Mouse (Mus musculus) MEL (cell line): ENCODE data around the gene Mrps18b. TPM values are rescaled to one million over a fixed set of nuclear protein-coding genes. Genes with fewer than 3 reads are reported as not detected.

ENCODE experiments used
- DNase-seq: peaks from one replicate; pipeline ENCODE4 v3.0.0; 2011; ENCODE audit warnings: low read depth, low spot score
- H3K27ac ChIP-seq: 2 replicates; pipeline ENCODE4 v1.5.1; 2012; ENCODE audit warnings: low read depth, mild to moderate bottlenecking, control low read depth, low read length, moderate library complexity; ENCODE audit not compliant: control insufficient read depth
- H3K27me3 ChIP-seq, 2 experiments: fragments of 150-350 bp in 1 of 2; sonication (generic) in 1 of 2; 2 replicates each; pipeline ENCODE4 v1.6.1; 2012; ENCODE audit warnings: low read length in 2 of 2, mild to moderate bottlenecking in 2 of 2, improper control_type of control experiment in 1 of 2, moderate library complexity in 1 of 2; ENCODE audit not compliant: insufficient read depth in 2 of 2, control insufficient read depth in 1 of 2
- H3K36me3 ChIP-seq, 2 experiments: 2 replicates each; pipeline ENCODE4 v1.6.1; 2012 to 2014; ENCODE audit warnings: low read length in 2 of 2, improper control_type of control experiment in 1 of 2, inconsistent platforms in 1 of 2, mild to moderate bottlenecking in 1 of 2; ENCODE audit not compliant: insufficient read depth in 2 of 2, control insufficient read depth in 1 of 2
- H3K4me1 ChIP-seq, 2 experiments: fragments of 150-350 bp in 1 of 2; sonication (generic) in 1 of 2; 2 replicates each; pipeline ENCODE4 v1.6.1; 2012; ENCODE audit warnings: low read length in 2 of 2, improper control_type of control experiment in 1 of 2, mild to moderate bottlenecking in 1 of 2; ENCODE audit not compliant: insufficient read depth in 2 of 2, control insufficient read depth in 1 of 2
- H3K4me3 ChIP-seq, 2 experiments: fragments of 150-350 bp in 1 of 2; sonication (generic) in 1 of 2; 2 replicates each; pipeline ENCODE4 v1.5.1; 2012; ENCODE audit warnings: low read depth in 2 of 2, low read length in 2 of 2, mild to moderate bottlenecking in 2 of 2, moderate library complexity in 2 of 2, control low read depth in 1 of 2, improper control_type of control experiment in 1 of 2; ENCODE audit not compliant: control insufficient read depth in 1 of 2, insufficient read depth in 1 of 2
- H3K79me2 ChIP-seq: 2 replicates; pipeline ENCODE4 v1.6.1; 2012; ENCODE audit warnings: mild to moderate bottlenecking, low read length, moderate library complexity; ENCODE audit not compliant: control insufficient read depth, poor library complexity, insufficient read depth
- H3K9ac ChIP-seq: 2 replicates; pipeline ENCODE4 v1.6.1; 2012; ENCODE audit warnings: low read depth, mild to moderate bottlenecking, control low read depth, low read length, moderate library complexity; ENCODE audit not compliant: control insufficient read depth, poor library complexity, severe bottlenecking
- H3K9me3 ChIP-seq: fragments of 150-350 bp; sonication (generic); replicated peaks from 2 replicates; pipeline ENCODE4 v1.6.1; 2012; ENCODE audit warnings: mild to moderate bottlenecking, low read length, improper control_type of control experiment, moderate library complexity; ENCODE audit not compliant: insufficient read depth
- BHLHE40 ChIP-seq: IDR thresholded peaks from 2 replicates; pipeline ENCODE4 v1.6.1; 2012; ENCODE audit warnings: low read depth, mild to moderate bottlenecking, inconsistent platforms, low read length, improper control_type of control experiment, borderline replicate concordance
- CHD2 ChIP-seq: IDR thresholded peaks from 2 replicates; pipeline ENCODE4 v1.6.1; 2011; ENCODE audit warnings: low read length, improper control_type of control experiment
- CTCF ChIP-seq, 3 experiments: IDR thresholded peaks in 2 of 3; conservative IDR thresholded peaks in 1 of 3; 2 replicates each; pipeline ENCODE4 v1.5.1; 2011 to 2012; ENCODE audit warnings: low read length in 3 of 3, low read depth in 2 of 3, mild to moderate bottlenecking in 2 of 3, improper control_type of control experiment in 1 of 3, inconsistent platforms in 1 of 3, mixed read lengths in 1 of 3, moderate library complexity in 1 of 3; ENCODE audit not compliant: control insufficient read depth in 1 of 3, insufficient read depth in 1 of 3, poor library complexity in 1 of 3, severe bottlenecking in 1 of 3
- EP300 ChIP-seq, 2 experiments: IDR thresholded peaks; 2 replicates each; pipeline ENCODE4 v1.6.1; 2011; ENCODE audit warnings: improper control_type of control experiment in 2 of 2, low read length in 2 of 2, low read depth in 1 of 2, mild to moderate bottlenecking in 1 of 2
- GATA1 ChIP-seq: IDR thresholded peaks from 2 replicates; pipeline ENCODE4 v1.6.1; 2011; ENCODE audit warnings: low read depth, low read length, improper control_type of control experiment
- HCFC1 ChIP-seq: IDR thresholded peaks from 2 replicates; pipeline ENCODE4 v1.6.1; 2012; ENCODE audit warnings: low read depth, mild to moderate bottlenecking, inconsistent platforms, low read length, improper control_type of control experiment, moderate library complexity
- JUND ChIP-seq: IDR thresholded peaks from 2 replicates; pipeline ENCODE4 v1.6.1; 2011; ENCODE audit warnings: low read depth, mild to moderate bottlenecking, improper control_type of control experiment, low read length
- MEF2A ChIP-seq: IDR thresholded peaks from 2 replicates; pipeline ENCODE4 v1.6.1; 2014; ENCODE audit warnings: low read depth, mild to moderate bottlenecking, inconsistent platforms, low read length, improper control_type of control experiment; ENCODE audit not compliant: poor library complexity, insufficient replicate concordance, severe bottlenecking; ENCODE audit errors: extremely low read depth
- MXI1 ChIP-seq: IDR thresholded peaks from 2 replicates; pipeline ENCODE4 v1.6.1; 2011; ENCODE audit warnings: mild to moderate bottlenecking, low read depth, low read length, improper control_type of control experiment
- MYB ChIP-seq: IDR thresholded peaks from 2 replicates; pipeline ENCODE4 v1.6.1; 2011; ENCODE audit warnings: mild to moderate bottlenecking, low read depth, low read length, improper control_type of control experiment
- NELFE ChIP-seq: IDR thresholded peaks from 2 replicates; pipeline ENCODE4 v1.6.1; 2011; ENCODE audit warnings: low read depth, low read length, improper control_type of control experiment
- NRF1 ChIP-seq: IDR thresholded peaks from 2 replicates; pipeline ENCODE4 v1.6.1; 2014; ENCODE audit warnings: low read depth, mild to moderate bottlenecking, inconsistent platforms, low read length, improper control_type of control experiment, moderate library complexity; ENCODE audit not compliant: poor library complexity, insufficient read depth, severe bottlenecking
- POLR2A ChIP-seq, 2 experiments: IDR thresholded peaks; 2 replicates each; pipeline ENCODE4 v1.6.1; 2011 to 2012; ENCODE audit warnings: low read length in 2 of 2, mild to moderate bottlenecking in 2 of 2, control low read depth in 1 of 2, improper control_type of control experiment in 1 of 2, low read depth in 1 of 2, moderate library complexity in 1 of 2; ENCODE audit not compliant: control insufficient read depth in 1 of 2, insufficient read depth in 1 of 2, poor library complexity in 1 of 2
- POLR2AphosphoS2 ChIP-seq: IDR thresholded peaks from 2 replicates; pipeline ENCODE4 v1.6.1; 2011; ENCODE audit warnings: low read length, improper control_type of control experiment
- RCOR1 ChIP-seq: IDR thresholded peaks from 2 replicates; pipeline ENCODE4 v1.6.1; 2012; ENCODE audit warnings: low read depth, mild to moderate bottlenecking, inconsistent platforms, low read length, improper control_type of control experiment
- SIN3A ChIP-seq: IDR thresholded peaks from 2 replicates; pipeline ENCODE4 v1.6.1; 2012; ENCODE audit warnings: low read length, improper control_type of control experiment, inconsistent platforms
- SMC3 ChIP-seq: IDR thresholded peaks from 2 replicates; pipeline ENCODE4 v1.6.1; 2011; ENCODE audit warnings: low read depth, low read length, improper control_type of control experiment
- TAL1 ChIP-seq: IDR thresholded peaks from 2 replicates; pipeline ENCODE4 v1.6.1; 2012; ENCODE audit warnings: mild to moderate bottlenecking, inconsistent platforms, low read length, moderate library complexity, mixed read lengths
- TBP ChIP-seq: IDR thresholded peaks from 2 replicates; pipeline ENCODE4 v1.8.0; 2011; ENCODE audit warnings: low read depth, low read length, improper control_type of control experiment
- TCF12 ChIP-seq: IDR thresholded peaks from 2 replicates; pipeline ENCODE4 v1.6.1; 2014; ENCODE audit warnings: low read depth, mild to moderate bottlenecking, inconsistent platforms, low read length, improper control_type of control experiment, moderate library complexity
- UBTF ChIP-seq: IDR thresholded peaks from 2 replicates; pipeline ENCODE4 v1.6.1; 2012; ENCODE audit warnings: low read depth, mild to moderate bottlenecking, inconsistent platforms, low read length, improper control_type of control experiment, moderate library complexity, borderline replicate concordance; ENCODE audit not compliant: insufficient read depth
- ZKSCAN1 ChIP-seq: IDR thresholded peaks from 2 replicates; pipeline ENCODE4 v1.6.1; 2012; ENCODE audit warnings: low read depth, mild to moderate bottlenecking, inconsistent platforms, low read length, improper control_type of control experiment, moderate library complexity
- ZNF384 ChIP-seq: IDR thresholded peaks from 2 replicates; pipeline ENCODE4 v1.6.1; 2012; ENCODE audit warnings: low read depth, mild to moderate bottlenecking, inconsistent platforms, low read length, improper control_type of control experiment
- polyA plus RNA-seq, 2 experiments: library from polyadenylated mRNA; stranded (reverse) in 1 of 2; unstranded in 1 of 2; fragments of >175 nt in 1 of 2; fragments of >200 nt in 1 of 2; gene quantifications; 2 replicates each; pipeline versions ENCODE4 v1.2.1 to v1.2.4; 2012; ENCODE audit warnings: low replicate concordance in 2 of 2, low read depth in 1 of 2; ENCODE audit not compliant: insufficient read length in 2 of 2, insufficient read depth in 1 of 2, missing spikeins in 1 of 2
- total RNA-seq: library from RNA; depleted of rRNA; stranded (reverse); fragments of 300-350 nt; gene quantifications from 2 replicates; pipeline ENCODE4 v1.2.3, GENCODE M21; 2012

The Mrps18b gene
- total and polyA plus RNA-seq, 3 experiments, result 179 to 239 TPM; not detected in 1

DNA sequence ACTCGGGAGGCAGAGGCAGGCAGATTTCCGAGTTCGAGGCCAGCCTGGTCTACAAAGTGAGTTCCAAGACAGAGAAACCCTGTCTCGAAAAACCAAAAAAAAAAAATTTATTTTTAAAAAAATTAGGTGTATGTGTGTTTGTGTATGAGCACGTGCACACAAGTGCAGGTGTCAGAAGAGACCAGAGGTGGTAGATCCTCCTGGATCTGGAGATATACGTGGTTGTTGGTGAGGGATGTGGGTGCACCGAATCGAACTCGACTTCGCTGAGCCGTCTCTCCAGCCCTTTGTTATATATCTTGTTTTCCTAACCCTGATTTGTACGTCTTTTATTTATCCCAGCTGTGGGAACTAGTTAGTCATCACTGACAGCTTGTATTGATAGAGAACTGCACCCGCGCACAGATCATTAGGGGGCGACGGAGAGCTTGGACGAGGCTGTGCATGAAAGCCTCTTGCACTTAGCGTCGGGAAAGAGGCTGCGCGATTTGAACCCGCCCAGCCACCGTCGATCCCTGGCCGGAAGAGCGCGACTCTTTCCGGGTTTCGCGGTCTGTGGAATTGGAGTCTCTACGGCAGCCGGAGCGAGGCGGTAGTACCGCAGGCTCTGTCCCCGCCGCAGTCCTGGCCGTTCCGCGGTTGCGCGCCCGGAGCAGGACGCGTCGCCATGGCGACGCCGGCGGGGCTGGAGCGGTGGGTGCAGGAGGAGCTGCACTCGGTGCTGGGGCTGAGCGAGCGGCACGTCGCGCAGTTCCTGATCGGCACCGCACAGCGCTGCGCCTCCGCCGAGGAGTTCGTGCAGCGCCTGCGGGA, 36.7 kb downstream of the Mrps18b start, which contains the start of gene Dhx16 (continued):
- TF ChIP-seq MEF2A, result 0 out of 2 replicates have a peak, but pooled peaks have one; percentile 23
- TF ChIP-seq SMC3, result peak; percentile 72
- peak; percentile 61 for TF ChIP-seq NRF1
- TF ChIP-seq MXI1, result peak; percentile 91; the same call in 1 of the 2 replicates
- TF ChIP-seq RCOR1, result no peak; the same call in 1 of the 2 replicates
- 0 out of 2 replicates have a peak, but pooled peaks have one; percentile 45 for TF ChIP-seq ZKSCAN1
- peak; percentile 70 for TF ChIP-seq NELFE
- peak; percentile 61 to 89 (median 79) for TF ChIP-seq CTCF (IDR thresholded peaks at IDR 0.05 in 2 of 3, conservative IDR thresholded peaks at IDR 0.05 in 1 of 3; ENCODE audit: control insufficient read depth in 1 of 3, insufficient read depth in 1 of 3, low read depth in 2 of 3, low read length in 3 of 3, poor library complexity in 1 of 3, severe bottlenecking in 1 of 3)
- peak; percentile 97 for TF ChIP-seq SIN3A
- TF ChIP-seq TAL1, result no peak
- TF ChIP-seq JUND, result no peak
- peak; percentile 46; the same call in 1 of the 2 replicates for TF ChIP-seq TCF12
- 0 out of 2 replicates have a peak, but pooled peaks have one; percentile 52 for TF ChIP-seq TBP
- peak; percentile 37; the same call in 1 of the 2 replicates for TF ChIP-seq POLR2AphosphoS2
- TF ChIP-seq BHLHE40, result no peak
- TF ChIP-seq MYB, result no peak
- peak; percentile 96 for TF ChIP-seq HCFC1
- peak; percentile 42; the same call in 1 of the 2 replicates for TF ChIP-seq GATA1

DNA sequence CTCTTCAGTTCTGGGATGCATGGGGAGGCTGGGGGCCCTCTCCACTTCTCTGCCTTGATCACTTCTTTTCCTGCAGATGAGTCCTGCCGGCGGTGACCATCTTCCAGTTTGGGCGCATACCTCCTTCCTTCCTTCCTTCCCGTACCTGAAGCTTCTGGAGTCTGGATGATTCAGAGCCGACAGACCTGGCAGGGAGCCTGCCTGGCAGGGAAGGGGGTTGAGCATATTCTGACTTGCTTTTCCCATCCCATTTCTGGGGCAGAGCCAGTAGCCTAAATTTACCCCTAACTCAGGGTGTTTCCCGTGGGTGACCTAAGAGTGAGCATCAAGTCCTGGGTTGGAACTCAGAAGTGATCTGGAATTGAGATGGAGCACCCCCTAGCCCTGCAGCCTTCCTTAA, 41.5 kb downstream of the Mrps18b start:
- H3K9ac ChIP-seq, result no peak overlapping the region
- H3K36me3 ChIP-seq, result peaks cover 0 to 14% of the 10 kb centered on the region in 2 experiments; a peak in 2 of 4 replicates
- H3K9me3 ChIP-seq, result no peaks in the 10 kb centered on the region
- H3K4me3 ChIP-seq, result no peak overlapping the region
- peaks cover 0 to 14% of the 10 kb centered on the region in 2 experiments; a peak in 3 of 4 replicates for H3K4me1 ChIP-seq
- DNase-seq, result no peak
- H3K27me3 ChIP-seq, result no peaks in the 10 kb centered on the region
- H3K79me2 ChIP-seq, result peaks cover 5% of the 10 kb centered on the region
- peak overlapping the region; percentile 65 for H3K27ac ChIP-seq
- TF ChIP-seq ZNF384 (no peak), EP300 (IDR thresholded peaks at IDR 0.05; ENCODE audit: low read depth in 1 of 2, low read length in 2 of 2) (no peak), POLR2A (IDR thresholded peaks at IDR 0.05; ENCODE audit: control insufficient read depth in 1 of 2, insufficient read depth in 1 of 2, low read depth in 1 of 2, low read length in 2 of 2, poor library complexity in 1 of 2) (no peak), UBTF (no peak), NELFE (no peak), CTCF (IDR thresholded peaks at IDR 0.05 in 2 of 3, conservative IDR thresholded peaks at IDR 0.05 in 1 of 3; ENCODE audit: control insufficient read depth in 1 of 3, insufficient read depth in 1 of 3, low read depth in 2 of 3, low read length in 3 of 3, poor library complexity in 1 of 3, severe bottlenecking in 1 of 3) (no peak), CHD2 (no peak)
